Mouse (Mus musculus) forelimb bud, embryonic 11.5 days (tissue): ENCODE measurements around the gene Olfr373.
"Not testable (repeated sequence)": the region's sequence is repeated elsewhere in the genome, so short reads cannot be mapped to it uniquely, and the experiment has no call there.

Experiments used
- DNase-seq: peaks from one replicate; pipeline ENCODE4 v3.0.0-alpha.2; 2012; ENCODE audit warnings: low read depth, low spot score

Olfr373 gene

DNA sequence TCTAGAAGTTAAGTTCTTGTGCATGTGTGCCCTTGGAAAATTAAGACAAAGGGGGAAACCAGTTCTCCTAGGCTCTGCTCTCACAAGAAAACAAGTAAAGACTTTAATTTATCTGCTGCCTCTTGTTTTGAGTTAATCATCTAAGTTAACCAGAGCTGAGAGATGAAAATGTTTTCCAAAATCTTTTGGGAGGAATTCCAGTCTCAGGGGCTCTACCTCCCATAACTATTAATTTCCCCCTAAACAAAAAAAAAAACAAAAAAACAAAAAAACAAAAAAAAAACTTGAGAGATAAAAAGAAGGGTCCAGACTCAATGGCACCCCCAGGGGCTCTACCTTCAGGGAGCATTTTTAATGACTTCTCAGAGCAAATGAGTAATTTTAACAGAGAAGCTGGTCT is at the start of gene Olfr373:
TSS of gene Olfr373 (plus strand) at position 301 of the 400 bp plus-strand sequence.
- not testable (repeated sequence) for DNase-seq

DNA sequence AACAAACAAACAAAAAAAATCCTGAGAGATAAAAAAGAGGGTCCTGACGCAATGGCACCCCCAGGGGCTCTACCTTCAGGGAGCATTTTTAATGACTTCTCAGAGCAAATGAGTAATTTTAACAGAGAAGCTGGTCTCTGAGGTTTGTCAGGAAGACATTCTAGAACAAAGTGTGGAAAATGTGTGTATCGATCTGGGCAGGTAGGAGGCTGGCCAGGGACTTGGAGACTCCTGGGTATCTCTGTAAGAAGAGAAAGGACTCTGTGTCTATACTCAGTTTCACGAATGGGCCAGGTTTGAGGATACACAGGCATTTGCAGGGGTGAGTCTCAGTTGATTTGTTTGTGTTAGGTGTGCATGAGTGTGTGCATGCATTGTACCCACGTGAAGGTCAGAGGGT is 42.1 kb upstream of the Olfr373 start, which contains the start of gene Olfr372:
TSS of gene Olfr372 (plus strand) at position 301 of the 400 bp plus-strand sequence.
- DNase-seq, result not testable (repeated sequence)

DNA sequence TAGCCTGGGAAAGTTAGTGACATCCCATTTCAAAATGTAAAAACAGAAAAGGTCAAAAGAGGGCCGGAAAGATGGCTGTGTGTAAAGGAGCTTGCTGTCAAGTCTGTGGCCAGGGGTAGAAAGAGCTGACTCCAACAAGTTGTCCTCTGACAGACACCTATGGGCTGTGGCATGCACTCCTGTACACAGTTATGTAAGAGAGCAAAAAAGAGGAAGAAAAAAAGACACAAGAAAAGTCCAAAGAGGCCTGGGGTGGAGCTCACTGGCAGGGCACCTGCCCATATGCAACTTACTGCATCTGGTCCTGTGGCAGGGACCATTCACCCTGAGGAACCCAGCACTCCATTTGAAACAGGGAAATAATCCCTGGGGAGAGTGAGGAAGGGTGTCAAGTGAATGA is 40.5 kb upstream of the Olfr373 start:
- no peak for DNase-seq

DNA sequence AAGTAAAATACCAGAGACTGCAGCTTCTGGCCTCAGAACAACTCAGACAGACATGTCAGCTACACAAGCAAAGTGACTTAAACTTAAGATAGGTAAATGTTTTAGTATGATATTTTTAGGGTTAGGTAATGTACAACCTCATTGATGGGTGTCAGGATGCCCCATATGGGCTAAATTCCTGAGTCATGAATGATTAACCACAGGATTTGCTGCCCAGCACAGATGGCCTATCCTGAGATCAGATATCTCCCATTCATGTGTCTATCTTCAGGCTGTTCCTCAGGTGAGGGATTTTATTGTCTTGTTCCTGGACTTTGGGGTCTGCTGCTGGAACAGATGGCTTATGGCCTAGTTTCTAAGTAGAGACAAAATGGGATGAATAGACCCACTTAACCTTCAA is 28.3 kb upstream of the Olfr373 start:
- not testable (repeated sequence) for DNase-seq

DNA sequence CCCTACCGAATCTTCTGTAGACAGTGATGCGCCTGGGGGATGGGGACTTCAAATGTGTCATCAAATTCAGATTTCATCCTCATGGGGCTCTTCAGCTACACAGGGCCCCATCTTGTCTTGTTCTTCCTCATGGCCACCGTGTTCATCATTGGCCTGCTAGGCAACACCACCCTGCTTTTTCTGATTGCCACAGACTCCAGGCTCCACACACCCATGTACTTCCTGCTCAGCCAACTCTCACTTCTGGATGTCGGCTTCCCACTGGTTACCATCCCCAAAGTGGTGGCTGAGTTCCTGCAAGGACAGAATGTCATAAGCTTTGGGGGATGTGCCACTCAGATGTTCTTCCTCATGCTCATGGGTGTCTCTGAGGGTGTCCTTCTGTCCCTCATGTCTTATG is 25.3 kb upstream of the Olfr373 start:
- DNase-seq, result not testable (repeated sequence)

DNA sequence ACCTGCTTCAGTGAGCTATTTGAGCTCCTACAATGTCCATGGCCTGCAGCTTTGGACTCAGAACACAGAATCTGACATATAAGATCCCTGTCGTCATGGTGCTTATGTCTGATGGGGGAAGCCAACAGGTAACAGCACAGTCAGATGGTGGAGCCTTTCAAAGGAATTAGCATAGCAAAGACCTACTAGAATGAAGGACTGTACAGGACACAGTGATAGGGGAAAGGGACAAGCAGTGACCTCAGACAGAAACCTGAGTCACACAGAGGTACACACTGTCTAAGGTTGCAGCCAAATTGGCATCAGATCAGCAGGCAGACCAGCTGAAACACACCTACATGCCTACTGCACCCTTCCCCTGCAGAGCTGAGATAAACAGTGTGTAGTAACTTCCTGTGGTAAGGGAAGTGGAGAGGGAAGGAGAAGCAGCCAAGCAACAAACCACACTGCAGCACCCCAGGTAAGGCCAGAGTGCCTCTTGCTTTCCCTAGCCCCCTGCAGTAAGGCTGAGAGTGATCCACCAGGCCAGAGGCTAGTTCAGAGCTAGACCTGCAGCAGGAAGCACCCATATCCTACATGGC is 16.1 kb upstream of the Olfr373 start:
- DNase-seq, result not testable (repeated sequence)

DNA sequence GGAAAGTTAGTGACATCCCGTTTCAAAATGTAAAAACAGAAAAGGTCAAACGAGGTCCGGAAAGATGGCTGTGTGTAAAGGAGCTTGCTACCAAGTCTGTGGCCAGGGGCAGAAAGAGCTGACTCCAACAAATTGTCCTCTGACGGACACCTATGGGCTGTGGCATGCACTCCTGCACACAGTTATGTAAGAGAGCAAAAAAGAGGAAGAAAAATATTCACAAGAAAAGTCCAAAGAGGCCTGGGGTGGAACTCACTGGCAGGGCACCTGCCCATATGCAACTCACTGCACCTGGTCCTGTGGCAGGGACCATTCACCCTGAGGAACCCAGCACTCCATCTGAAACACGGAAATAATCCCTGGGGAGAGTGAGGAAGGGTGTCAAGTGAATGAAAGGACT is 1.8 kb downstream of the Olfr373 start:
- DNase-seq, result no peak

DNA sequence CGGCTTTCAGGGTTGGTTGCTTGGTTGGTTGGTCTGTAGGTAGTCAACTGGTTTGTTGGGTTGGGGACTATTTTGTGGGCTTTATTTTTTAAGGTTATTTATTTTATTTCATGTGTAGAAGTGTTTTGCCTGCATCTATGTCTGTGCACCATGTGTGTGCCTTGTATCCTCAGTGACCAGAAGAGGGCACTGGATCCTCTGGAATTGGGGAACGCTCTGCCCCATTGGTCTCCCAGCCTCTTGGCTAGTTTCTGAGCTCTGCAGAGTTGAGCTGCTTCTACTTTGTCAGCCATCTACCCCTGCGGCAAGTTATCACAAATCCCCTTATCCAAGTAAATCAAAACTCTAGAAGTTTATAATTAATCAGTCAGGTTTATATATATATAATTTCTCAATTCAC is 4.6 kb downstream of the Olfr373 start:
- not testable (repeated sequence) for DNase-seq

DNA sequence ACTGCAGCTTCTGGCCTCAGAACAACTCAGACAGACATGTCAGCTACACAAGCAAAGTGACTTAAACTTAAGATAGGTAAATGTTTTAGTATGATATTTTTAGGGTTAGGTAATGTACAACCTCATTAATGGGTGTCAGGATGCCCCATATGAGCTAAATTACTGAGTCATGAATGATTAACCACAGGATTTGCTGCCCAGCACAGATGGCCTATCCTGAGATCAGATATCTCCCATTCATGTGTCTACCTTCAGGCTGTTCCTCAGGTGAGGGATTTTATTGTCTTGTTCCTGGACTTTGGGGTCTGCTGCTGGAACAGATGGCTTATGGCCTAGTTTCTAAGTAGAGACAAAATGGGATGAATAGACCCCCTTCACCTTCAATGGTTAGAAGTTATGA is 13.7 kb downstream of the Olfr373 start:
- DNase-seq, result not testable (repeated sequence)

DNA sequence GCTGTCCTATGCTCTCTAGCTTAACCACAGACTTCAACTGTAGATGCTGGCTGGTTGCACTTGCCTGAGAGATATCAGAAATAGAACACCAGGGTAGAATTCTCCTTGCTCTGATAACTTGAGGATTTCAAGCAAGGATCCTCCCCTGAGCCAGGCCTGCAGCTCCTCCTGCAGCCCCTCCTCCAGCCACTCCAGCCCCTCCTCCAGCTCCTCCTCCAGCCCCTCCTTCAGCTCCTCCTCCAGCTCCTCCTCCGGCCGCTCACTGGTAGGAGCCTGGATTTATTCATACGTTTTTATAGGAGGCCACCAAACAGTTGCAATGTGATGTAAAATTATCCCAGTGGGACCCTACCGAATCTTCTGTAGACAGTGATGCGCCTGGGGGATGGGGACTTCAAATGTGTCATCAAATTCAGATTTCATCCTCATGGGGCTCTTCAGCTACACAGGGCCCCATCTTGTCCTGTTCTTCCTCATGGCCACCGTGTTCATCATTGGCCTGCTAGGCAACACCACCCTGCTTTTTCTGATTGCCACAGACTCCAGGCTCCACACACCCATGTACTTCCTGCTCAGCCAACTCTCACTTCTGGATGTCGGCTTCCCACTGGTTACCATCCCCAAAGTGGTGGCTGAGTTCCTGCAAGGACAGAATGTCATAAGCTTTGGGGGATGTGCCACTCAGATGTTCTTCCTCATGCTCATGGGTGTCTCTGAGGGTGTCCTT is 16.6 kb downstream of the Olfr373 start:
- not testable (repeated sequence) for DNase-seq

DNA sequence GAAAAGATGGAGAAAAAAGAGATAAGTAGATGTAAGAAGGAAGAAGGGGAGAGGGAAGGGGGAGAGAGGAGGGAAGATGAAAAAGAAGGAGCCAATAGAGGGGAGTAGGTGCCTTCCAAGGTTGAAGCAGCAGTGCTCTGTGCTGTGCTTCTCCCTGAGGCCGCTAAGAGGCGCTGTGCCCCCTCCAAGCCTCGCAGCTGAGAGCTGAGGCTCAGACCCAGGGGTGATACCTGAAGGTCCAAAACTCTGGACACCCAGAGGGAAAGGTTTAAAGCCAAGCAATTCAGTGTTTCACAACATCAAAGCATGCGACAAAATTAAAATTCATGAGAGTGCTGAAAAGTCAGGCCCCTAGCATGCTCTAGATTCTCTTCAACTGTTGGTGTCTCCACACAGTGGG is 22.2 kb downstream of the Olfr373 start:
- no peak for DNase-seq

DNA sequence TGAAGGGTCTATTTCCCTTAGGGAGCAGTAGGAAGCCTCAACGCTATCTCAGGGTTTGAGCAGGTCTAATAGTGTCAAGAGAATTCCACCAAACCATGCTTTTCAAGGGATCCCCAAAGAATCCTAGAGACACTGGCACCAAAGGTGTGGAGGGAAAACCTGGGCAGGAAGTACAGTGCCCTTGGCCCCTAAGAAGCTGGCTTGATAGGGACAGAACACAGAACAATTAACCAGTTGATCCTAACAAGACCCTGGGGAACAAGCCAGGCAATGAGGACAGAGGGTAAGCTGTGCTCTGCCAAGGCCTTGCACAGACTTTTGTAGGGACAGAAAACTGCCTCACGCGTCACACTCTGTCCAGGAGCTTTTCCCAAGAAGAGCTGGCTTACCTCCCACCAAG is 23.8 kb downstream of the Olfr373 start, which contains the start of gene Olfr374:
TSS of gene Olfr374 (plus strand) at position 301 of the 400 bp plus-strand sequence.
- DNase-seq, result no peak

DNA sequence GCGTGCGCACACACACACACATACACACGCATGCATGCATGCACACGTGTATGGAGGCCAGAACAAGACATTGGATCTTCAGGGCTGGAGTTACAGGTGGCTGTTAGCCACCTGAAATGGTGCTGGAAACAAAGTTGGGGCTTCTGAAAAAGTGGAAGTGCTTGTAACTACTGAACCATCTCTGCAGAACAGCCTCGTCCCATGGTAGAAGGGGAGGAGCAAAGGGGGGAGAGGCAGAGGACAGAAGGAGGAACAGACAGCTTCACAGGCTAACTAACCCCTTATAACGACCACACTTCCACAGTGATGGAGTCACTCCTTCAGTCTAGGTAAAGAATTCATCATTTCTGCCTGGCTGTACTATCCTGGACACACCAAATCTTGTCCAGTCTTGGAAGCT is 27.9 kb downstream of the Olfr373 start:
- DNase-seq, result no peak

DNA sequence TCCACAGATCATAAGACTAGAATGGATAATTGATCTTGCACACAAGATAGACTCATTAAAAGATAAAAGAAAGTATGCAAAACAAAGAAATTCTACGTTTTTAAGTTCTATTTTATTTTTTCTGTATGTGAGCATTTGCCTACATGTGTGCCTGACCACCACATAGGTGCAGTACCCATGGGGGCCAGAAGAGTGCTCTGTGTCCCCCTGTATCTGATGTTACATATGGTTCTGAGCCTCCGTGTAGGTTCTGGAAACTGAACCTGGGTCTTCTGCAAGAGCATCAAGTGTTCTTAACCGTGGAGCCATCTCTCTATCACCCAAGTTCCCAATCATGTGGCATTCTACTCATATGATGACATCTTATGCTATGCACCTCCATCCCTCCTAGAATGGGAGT is 29.5 kb downstream of the Olfr373 start:
- DNase-seq, result no peak

DNA sequence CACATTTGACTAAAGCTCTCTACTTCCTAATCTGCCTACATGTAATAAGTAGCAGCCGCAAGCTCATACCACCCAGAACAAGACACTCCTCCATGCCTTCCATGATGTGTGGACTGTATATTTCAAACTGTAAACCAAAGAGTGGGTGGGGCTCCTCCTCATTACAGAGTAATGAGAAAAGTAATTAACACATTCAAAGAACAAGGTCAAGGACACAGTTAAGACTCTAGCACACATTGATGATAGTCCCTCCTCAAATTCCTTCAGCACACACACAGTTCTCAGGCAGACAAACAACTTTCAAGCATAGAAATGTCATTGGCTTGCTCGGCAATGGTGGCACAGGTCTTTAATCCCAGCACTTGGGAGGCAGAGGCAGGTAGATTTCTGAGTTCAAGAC is 32.2 kb downstream of the Olfr373 start:
- no peak for DNase-seq

DNA sequence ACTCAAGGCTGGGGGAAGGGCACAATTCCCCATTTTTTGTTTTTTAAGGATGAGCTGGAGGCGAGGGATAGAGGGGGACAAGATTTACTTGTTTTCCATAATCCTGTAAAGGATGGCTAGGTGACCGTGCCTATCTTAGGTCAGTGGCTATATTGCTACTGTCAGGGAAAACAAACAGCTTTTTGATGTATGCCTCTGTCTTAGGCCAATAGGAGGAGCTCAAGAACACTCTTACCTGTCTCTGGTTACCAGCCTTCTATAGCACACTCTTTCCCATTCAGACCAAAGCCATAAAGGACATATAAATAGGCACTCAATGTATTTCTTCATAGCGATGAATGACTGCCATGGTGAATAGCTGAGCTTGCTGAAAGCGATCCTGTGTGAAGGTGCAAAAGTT is 35.6 kb downstream of the Olfr373 start:
- no peak for DNase-seq

DNA sequence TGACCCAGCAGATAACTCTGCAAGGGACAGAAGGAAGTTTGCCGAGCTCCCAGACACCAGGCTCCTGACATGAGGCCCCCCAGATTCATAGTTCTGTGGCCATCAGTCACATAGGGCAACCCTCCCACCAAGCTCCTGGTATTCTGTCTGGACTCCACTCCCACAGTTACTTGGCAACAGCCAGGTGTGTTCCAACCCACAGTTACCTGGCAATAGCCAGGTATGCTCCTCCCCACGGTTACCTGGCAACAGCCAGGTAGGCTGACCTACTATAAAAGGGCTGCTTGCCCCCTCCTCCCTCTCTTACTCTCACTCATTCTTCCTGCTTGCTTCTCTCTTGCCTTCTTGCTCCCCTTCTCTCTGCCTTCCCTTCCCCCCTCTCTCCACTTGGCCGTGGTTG is 38.5 kb downstream of the Olfr373 start:
- not testable (repeated sequence) for DNase-seq

DNA sequence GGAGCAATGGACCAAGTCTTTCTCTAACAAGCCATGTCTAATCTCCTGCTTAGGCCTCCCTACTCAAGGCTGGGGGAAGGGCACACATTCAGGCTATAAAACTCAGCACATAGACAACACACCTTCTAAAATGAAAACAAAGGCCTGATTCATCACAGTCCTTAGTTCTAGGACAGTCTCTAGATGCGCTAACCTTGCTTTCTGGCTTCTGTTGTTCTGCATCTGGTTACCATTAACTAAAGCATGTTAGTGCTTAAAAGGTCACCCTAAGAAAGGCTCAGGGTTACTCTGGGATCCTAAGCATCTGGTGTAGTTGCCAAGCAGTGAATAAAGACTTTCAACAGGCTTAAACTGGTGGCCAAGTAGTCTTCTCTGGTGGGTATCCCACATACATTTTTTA is 39.0 kb downstream of the Olfr373 start:
- DNase-seq, result no peak

DNA sequence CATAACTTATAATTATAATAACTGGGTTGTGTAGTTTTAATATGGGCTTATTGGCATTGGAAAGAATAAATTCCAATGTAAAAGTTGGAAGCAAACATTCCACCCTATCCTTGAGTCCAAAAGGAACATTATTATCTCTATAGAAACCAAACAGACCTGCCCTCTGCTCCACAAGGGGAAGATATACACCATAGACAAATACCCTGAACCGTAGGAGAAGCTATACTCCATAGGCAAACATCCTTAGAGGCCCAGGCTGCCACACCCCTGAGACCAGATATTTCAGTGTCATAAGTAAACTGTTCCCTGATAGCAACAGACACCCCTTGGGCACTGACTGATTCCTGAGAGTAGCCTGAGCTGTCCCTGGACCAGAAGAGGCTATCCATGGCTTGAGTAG is 44.9 kb downstream of the Olfr373 start:
- no peak for DNase-seq

DNA sequence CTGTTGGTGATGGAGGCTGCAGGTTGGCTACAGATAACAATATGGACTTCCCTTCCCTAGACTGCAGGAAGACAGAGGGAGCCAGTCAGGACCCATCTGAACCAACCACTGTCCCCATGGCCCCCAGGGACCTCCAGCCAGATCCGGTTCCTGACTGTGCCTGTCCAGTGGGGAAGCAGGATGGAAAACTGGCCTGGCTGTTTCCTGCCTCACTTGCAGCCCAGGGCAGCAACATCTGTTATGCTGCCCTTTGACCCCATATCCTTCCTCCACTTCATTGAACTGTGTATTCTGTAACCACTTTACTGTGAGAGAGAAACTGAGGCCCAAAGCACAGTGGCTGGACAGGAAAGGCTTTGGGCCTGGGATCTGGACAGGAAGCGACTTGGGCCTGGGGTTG is 48.3 kb downstream of the Olfr373 start:
- no peak for DNase-seq

DNA sequence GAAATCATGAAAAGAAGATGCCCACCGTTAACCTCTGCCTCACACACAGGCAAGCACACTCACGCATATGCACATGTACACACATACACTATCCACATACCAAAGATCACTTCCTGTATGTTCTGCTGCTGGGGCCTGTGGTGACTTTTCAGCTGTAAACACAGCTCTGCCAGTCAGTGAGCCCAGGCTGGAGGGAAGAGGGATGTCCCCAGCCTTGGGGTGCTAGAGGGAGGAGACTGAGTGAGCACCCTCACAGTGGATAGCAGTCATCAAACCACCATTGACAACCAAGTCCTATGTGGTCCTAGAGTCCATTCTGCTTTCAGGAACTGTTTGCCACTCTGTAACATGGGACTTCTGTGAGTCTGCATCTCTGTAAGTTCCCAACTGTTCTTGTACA is 48.9 kb downstream of the Olfr373 start:
- no peak for DNase-seq

DNA sequence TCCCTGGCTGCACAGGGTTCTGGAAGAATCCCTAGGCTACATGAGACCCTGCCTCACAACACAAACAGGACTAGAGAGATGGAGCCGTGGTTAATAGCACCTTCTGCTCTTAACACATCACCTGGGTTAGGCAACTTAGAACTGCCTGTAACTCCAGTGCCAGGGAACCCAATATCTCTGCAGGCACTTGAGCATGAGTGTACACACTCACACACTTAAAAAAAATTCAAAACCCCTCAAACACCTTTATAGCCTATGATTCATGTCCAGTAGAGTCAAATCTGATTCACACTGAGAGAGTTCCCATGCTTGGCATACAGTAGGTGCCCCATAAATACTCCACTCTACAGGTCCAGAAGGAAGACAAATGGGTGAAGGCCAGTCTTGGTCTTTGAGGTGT is 49.4 kb downstream of the Olfr373 start:
- no peak for DNase-seq

DNA sequence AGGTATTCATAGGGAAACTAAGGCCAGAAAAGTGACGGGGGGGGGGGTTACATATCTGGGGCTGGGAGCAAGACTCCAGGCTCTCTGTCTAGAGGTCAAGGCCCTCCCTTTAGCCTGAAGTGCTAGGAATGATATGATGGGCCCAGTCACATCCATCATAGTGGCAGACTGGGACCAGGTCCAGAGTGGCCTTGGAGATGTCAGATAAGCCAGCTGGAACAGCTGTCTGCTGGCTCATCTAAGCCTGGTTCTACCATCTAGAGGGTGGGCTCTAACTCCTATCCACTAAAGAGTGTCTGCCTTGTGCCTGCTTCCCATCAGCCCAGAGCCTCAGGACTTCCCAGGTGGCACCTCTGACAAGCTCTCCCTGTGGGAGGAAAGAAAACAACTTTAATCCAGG is 49.9 kb downstream of the Olfr373 start:
- DNase-seq, result no peak
